Mouse (Mus musculus): ENCODE measurements at regions not wholly inside any gene's neighbourhood (a gene's known extent, or its start where the extent isn't known, plus 50 kb on each side); places are given as distances from the start of the nearest gene placed in this dataset.

- H3K9me3 ChIP-seq (replicated peaks; ENCODE audit: insufficient read depth, low read length) = no peaks in the 10 kb centered on the region
- no peak overlapping the region for H3K27ac ChIP-seq (ENCODE audit: control insufficient read depth, low read depth, low read length)
- H3K27me3 ChIP-seq (ENCODE audit: control insufficient read depth in 1 of 2, insufficient read depth in 2 of 2, low read length in 2 of 2) = no peaks in the 10 kb centered on the region
- DNase-seq (ENCODE audit: low read depth, low spot score) = no peak
- no peak overlapping the region for H3K9ac ChIP-seq (ENCODE audit: control insufficient read depth, low read depth, low read length, poor library complexity, severe bottlenecking)
- no peak overlapping the region for H3K4me3 ChIP-seq (ENCODE audit: control insufficient read depth in 1 of 2, insufficient read depth in 1 of 2, low read depth in 2 of 2, low read length in 2 of 2)
- TF ChIP-seq USF1 (IDR thresholded peaks at IDR 0.05; ENCODE audit: low read depth, low read length) (no peak), MYC (IDR thresholded peaks at IDR 0.05; ENCODE audit: low read depth, low read length) (no peak), KAT2A (conservative IDR thresholded peaks at IDR 0.05; ENCODE audit: low read depth, low read length) (no peak), POLR2AphosphoS5 (IDR thresholded peaks at IDR 0.05; ENCODE audit: borderline replicate concordance, low read depth, low read length) (no peak), MAZ (IDR thresholded peaks at IDR 0.05; ENCODE audit: low read depth, low read length) (no peak), MXI1 (IDR thresholded peaks at IDR 0.05; ENCODE audit: low read depth, low read length) (no peak), MYB (IDR thresholded peaks at IDR 0.05; ENCODE audit: low read depth, low read length) (no peak), USF2 (IDR thresholded peaks at IDR 0.05; ENCODE audit: borderline replicate concordance in 1 of 2, insufficient read depth in 1 of 2, low read depth in 1 of 2, low read length in 2 of 2) (no peak)
- no peaks in the 10 kb centered on the region for H3K79me2 ChIP-seq (ENCODE audit: control insufficient read depth, insufficient read depth, low read length, poor library complexity)
- H3K36me3 ChIP-seq (ENCODE audit: control insufficient read depth in 1 of 2, insufficient read depth in 2 of 2, low read length in 2 of 2) = no peaks in the 10 kb centered on the region
- no peaks in the 10 kb centered on the region for H3K4me1 ChIP-seq (ENCODE audit: control insufficient read depth in 1 of 2, insufficient read depth in 2 of 2, low read length in 2 of 2)
These were observed 154.8 kb upstream of the Gm4791 start for GRCm38 (mm10) chr9:46843781-46844180.

GRCm38 (mm10) chr9:46841571-46841970 lies 157.0 kb upstream of the Gm4791 start:
- H3K4me1 ChIP-seq (ENCODE audit: control insufficient read depth in 1 of 2, insufficient read depth in 2 of 2, low read length in 2 of 2) = no peaks in the 10 kb centered on the region
- H3K27me3 ChIP-seq (ENCODE audit: control insufficient read depth in 1 of 2, insufficient read depth in 2 of 2, low read length in 2 of 2) = no peaks in the 10 kb centered on the region
- no peaks in the 10 kb centered on the region for H3K79me2 ChIP-seq (ENCODE audit: control insufficient read depth, insufficient read depth, low read length, poor library complexity)
- no peaks in the 10 kb centered on the region for H3K9me3 ChIP-seq (replicated peaks; ENCODE audit: insufficient read depth, low read length)
- no peak overlapping the region for H3K9ac ChIP-seq (ENCODE audit: control insufficient read depth, low read depth, low read length, poor library complexity, severe bottlenecking)
- TF ChIP-seq TCF12 (IDR thresholded peaks at IDR 0.05; ENCODE audit: low read depth, low read length) (no peak), ZKSCAN1 (IDR thresholded peaks at IDR 0.05; ENCODE audit: low read depth, low read length) (no peak), MXI1 (IDR thresholded peaks at IDR 0.05; ENCODE audit: low read depth, low read length) (no peak), USF1 (IDR thresholded peaks at IDR 0.05; ENCODE audit: low read depth, low read length) (no peak), ZMIZ1 (IDR thresholded peaks at IDR 0.05; ENCODE audit: low read depth, low read length) (no peak), HCFC1 (IDR thresholded peaks at IDR 0.05; ENCODE audit: low read depth, low read length) (no peak), POLR2AphosphoS5 (IDR thresholded peaks at IDR 0.05; ENCODE audit: borderline replicate concordance, low read depth, low read length) (no peak), ZC3H11A (IDR thresholded peaks at IDR 0.05; ENCODE audit: low read depth, low read length) (no peak), BHLHE40 (IDR thresholded peaks at IDR 0.05; ENCODE audit: borderline replicate concordance, low read depth, low read length) (no peak), RCOR1 (IDR thresholded peaks at IDR 0.05; ENCODE audit: low read depth, low read length) (no peak), NRF1 (IDR thresholded peaks at IDR 0.05; ENCODE audit: insufficient read depth, low read depth, low read length, poor library complexity, severe bottlenecking) (no peak), MYB (IDR thresholded peaks at IDR 0.05; ENCODE audit: low read depth, low read length) (no peak), MYC (IDR thresholded peaks at IDR 0.05; ENCODE audit: low read depth, low read length) (no peak), MAX (IDR thresholded peaks at IDR 0.05; ENCODE audit: low read length) (no peak)
- no peak for DNase-seq (ENCODE audit: low read depth, low spot score)
- H3K27ac ChIP-seq (ENCODE audit: control insufficient read depth, low read depth, low read length) = no peak overlapping the region
- no peaks in the 10 kb centered on the region for H3K36me3 ChIP-seq (ENCODE audit: control insufficient read depth in 1 of 2, insufficient read depth in 2 of 2, low read length in 2 of 2)
- no peak overlapping the region for H3K4me3 ChIP-seq (ENCODE audit: control insufficient read depth in 1 of 2, insufficient read depth in 1 of 2, low read depth in 2 of 2, low read length in 2 of 2)

Measured in MEL (cell line).